Mouse (Mus musculus): ENCODE measurements around the gene Ip6k3. TPM values are rescaled to one million over a fixed set of nuclear protein-coding genes. Genes with fewer than 3 reads are reported as not detected.

The Ip6k3 gene
- polyA plus RNA-seq, 1 experiment, result not detected

DNA sequence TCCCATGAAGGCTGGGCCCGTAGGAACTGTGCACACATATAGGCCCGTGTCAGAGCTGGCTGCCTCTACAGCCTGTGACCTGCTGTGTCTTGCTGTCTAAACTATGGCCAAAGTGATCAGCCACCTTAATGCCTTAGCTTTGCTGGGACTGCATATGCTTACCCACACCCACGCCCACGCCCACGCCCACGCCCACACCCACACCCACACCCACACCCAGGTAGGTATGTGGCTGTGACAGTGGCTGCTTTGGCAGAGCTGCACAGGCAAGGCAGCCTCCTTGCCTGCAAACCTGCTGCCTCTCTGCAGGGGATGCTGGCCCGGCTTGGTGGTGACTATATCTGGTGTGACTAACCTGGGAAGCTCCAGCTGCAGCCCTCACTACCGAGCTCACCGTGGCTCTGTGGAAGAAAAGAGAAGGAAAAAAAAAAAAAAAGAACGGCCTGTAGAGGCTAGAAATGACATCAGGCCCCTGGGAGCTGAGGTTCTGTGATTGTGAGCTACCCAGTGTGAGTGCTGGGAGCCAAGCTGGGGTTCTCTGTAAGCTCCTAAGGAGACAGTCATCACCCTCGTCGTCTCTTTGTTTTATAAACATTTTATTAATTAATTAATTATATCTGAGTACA is 16.2 kb upstream of the Ip6k3 start:
- no peak overlapping the region for H3K27ac ChIP-seq (ENCODE audit: insufficient read depth, low read length)
- TF ChIP-seq CTCF (IDR thresholded peaks at IDR 0.05; ENCODE audit: borderline replicate concordance, insufficient read depth, low read length), result no peak
- no peak for TF ChIP-seq POLR2A (IDR thresholded peaks at IDR 0.05; ENCODE audit: low read depth, low read length)
- no peaks in the 10 kb centered on the region; the same call in 1 of the 2 replicates for H3K4me1 ChIP-seq (ENCODE audit: control insufficient read depth, insufficient read depth, low read length)
- H3K4me3 ChIP-seq (ENCODE audit: insufficient read depth, low read length), result no peak overlapping the region

- Histone ChIP-seq H3K4me1 (ENCODE audit: control insufficient read depth, insufficient read depth, low read length) (no peaks in the 10 kb centered on the region; the same call in 1 of the 2 replicates), H3K4me3 (ENCODE audit: insufficient read depth, low read length) (no peak overlapping the region), H3K27ac (ENCODE audit: insufficient read depth, low read length) (no peak overlapping the region)
- TF ChIP-seq CTCF (IDR thresholded peaks at IDR 0.05; ENCODE audit: borderline replicate concordance, insufficient read depth, low read length) (no peak), POLR2A (IDR thresholded peaks at IDR 0.05; ENCODE audit: low read depth, low read length) (no peak)
Measured at GRCm38 (mm10) chr17:27182401-27182800, 14.8 kb upstream of the Ip6k3 start.

- peak; percentile 84 for TF ChIP-seq CTCF (IDR thresholded peaks at IDR 0.05; ENCODE audit: borderline replicate concordance, insufficient read depth, low read length)
- TF ChIP-seq POLR2A (IDR thresholded peaks at IDR 0.05; ENCODE audit: low read depth, low read length), result no peak
- H3K4me1 ChIP-seq (ENCODE audit: control insufficient read depth, insufficient read depth, low read length), result no peaks in the 10 kb centered on the region; the same call in 1 of the 2 replicates
- no peak overlapping the region for H3K27ac ChIP-seq (ENCODE audit: insufficient read depth, low read length)
- H3K4me3 ChIP-seq (ENCODE audit: insufficient read depth, low read length), result no peak overlapping the region
Measured at GRCm38 (mm10) chr17:27181666-27182065, 14.1 kb upstream of the Ip6k3 start.

DNA sequence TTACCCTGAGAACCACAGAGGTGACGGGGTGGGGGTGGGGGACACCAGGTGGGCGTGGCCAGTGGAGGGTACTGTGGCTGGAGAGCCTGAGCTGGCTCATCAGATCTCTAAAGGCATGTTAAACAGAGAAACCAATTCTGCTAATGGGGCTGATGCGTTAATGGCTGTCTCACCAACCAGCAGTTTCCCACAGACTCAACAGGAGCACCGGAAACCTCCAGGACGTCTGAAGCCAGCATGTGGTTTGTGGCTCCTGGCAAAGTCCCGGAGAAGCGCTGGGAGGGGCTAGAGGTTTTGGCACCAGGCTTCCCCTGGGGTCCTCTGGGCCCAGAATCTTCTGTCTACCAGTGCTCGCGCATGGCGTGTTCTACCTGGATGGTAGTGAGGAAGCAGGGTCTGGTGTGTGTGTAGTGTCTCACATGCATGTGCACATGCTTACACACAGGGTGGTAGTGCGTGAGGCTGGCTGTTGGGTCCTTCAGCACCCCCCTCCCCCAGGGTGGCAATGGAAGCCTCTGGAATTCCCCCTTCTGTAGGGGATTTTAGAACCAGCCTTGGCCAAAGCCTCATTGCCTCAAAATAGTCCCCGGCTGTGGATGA is 12.2 kb upstream of the Ip6k3 start:
- no peaks in the 10 kb centered on the region; the same call in 1 of the 2 replicates for H3K4me1 ChIP-seq (ENCODE audit: control insufficient read depth, insufficient read depth, low read length)
- TF ChIP-seq CTCF (IDR thresholded peaks at IDR 0.05; ENCODE audit: borderline replicate concordance, insufficient read depth, low read length) (no peak), POLR2A (IDR thresholded peaks at IDR 0.05; ENCODE audit: low read depth, low read length) (no peak)
- no peak overlapping the region for H3K27ac ChIP-seq (ENCODE audit: insufficient read depth, low read length)
- H3K4me3 ChIP-seq (ENCODE audit: insufficient read depth, low read length), result no peak overlapping the region

- H3K4me1 ChIP-seq (ENCODE audit: control insufficient read depth, insufficient read depth, low read length), result no peaks in the 10 kb centered on the region; the same call in 1 of the 2 replicates
- H3K4me3 ChIP-seq (ENCODE audit: insufficient read depth, low read length), result no peak overlapping the region
- TF ChIP-seq POLR2A (IDR thresholded peaks at IDR 0.05; ENCODE audit: low read depth, low read length), result no peak
- no peak for TF ChIP-seq CTCF (IDR thresholded peaks at IDR 0.05; ENCODE audit: borderline replicate concordance, insufficient read depth, low read length)
- H3K27ac ChIP-seq (ENCODE audit: insufficient read depth, low read length), result no peak overlapping the region
Measured at GRCm38 (mm10) chr17:27178427-27179177, 11.0 kb upstream of the Ip6k3 start.

DNA sequence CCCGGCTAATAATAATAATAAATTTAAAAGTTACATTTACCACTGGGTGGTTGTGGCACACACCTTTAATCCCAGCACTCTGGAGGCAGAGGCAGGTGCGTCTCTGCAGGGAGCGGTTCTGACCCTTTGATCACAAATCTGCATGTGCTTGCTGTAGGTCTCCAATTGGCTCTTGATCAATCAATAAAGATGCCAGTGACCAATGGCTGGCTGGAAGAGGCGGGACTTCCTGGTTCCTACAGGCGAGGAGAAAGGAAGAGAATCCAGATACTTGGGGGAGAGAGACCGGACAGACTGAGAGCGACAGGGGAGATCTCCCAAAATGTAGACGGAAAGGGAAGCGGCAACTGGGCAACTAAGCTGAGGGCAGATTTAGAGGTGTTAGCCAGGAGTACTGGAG is 10.4 kb upstream of the Ip6k3 start:
- TF ChIP-seq CTCF (IDR thresholded peaks at IDR 0.05; ENCODE audit: borderline replicate concordance, insufficient read depth, low read length), result no peak
- Histone ChIP-seq H3K4me3 (ENCODE audit: insufficient read depth, low read length) (no peak overlapping the region), H3K4me1 (ENCODE audit: control insufficient read depth, insufficient read depth, low read length) (no peaks in the 10 kb centered on the region; the same call in 1 of the 2 replicates), H3K27ac (ENCODE audit: insufficient read depth, low read length) (no peak overlapping the region)

GRCm38 (mm10) chr17:27176754-27177153 is 9.2 kb upstream of the Ip6k3 start:
- Histone ChIP-seq H3K27ac (ENCODE audit: insufficient read depth, low read length) (no peak overlapping the region), H3K4me1 (ENCODE audit: control insufficient read depth, insufficient read depth, low read length) (no peaks in the 10 kb centered on the region; the same call in 1 of the 2 replicates), H3K4me3 (ENCODE audit: insufficient read depth, low read length) (no peak overlapping the region)
- TF ChIP-seq POLR2A (IDR thresholded peaks at IDR 0.05; ENCODE audit: low read depth, low read length), result no peak
- no peak for TF ChIP-seq CTCF (IDR thresholded peaks at IDR 0.05; ENCODE audit: borderline replicate concordance, insufficient read depth, low read length)

DNA sequence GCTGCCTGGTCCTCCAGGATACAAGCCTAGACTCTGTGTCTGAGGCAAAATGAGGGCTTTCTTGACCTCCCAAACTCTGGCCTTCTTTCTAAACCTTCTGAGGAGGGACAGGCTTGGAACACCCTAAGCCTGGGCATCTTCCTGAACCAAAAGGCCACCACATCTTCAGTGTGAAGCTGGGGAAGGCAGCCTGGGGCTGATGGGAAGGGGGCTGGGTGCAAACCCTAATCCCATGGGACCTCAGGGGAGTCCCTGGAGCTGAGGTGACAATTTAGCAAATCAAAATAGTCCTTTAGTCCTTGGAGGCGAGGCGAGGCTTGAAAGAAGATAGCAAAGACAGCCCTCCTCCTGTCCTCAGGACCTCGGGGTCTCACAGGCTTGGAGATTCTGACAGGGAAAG is 8.7 kb upstream of the Ip6k3 start:
- Histone ChIP-seq H3K27ac (ENCODE audit: insufficient read depth, low read length) (no peak overlapping the region), H3K4me1 (ENCODE audit: control insufficient read depth, insufficient read depth, low read length) (no peaks in the 10 kb centered on the region; the same call in 1 of the 2 replicates), H3K4me3 (ENCODE audit: insufficient read depth, low read length) (no peak overlapping the region)
- TF ChIP-seq POLR2A (IDR thresholded peaks at IDR 0.05; ENCODE audit: low read depth, low read length), result no peak
- TF ChIP-seq CTCF (IDR thresholded peaks at IDR 0.05; ENCODE audit: borderline replicate concordance, insufficient read depth, low read length), result no peak

- no peak overlapping the region for H3K4me3 ChIP-seq (ENCODE audit: insufficient read depth, low read length)
- no peak overlapping the region for H3K27ac ChIP-seq (ENCODE audit: insufficient read depth, low read length)
- TF ChIP-seq CTCF (IDR thresholded peaks at IDR 0.05; ENCODE audit: borderline replicate concordance, insufficient read depth, low read length) (no peak), POLR2A (IDR thresholded peaks at IDR 0.05; ENCODE audit: low read depth, low read length) (no peak)
- no peaks in the 10 kb centered on the region; the same call in 1 of the 2 replicates for H3K4me1 ChIP-seq (ENCODE audit: control insufficient read depth, insufficient read depth, low read length)
Measured at GRCm38 (mm10) chr17:27175196-27175874, 7.7 kb upstream of the Ip6k3 start.
